Mouse (Mus musculus) spleen, adult 12 weeks (tissue): ENCODE data around the gene Lman1l.

Experiments used
- DNase-seq: peaks from one replicate; pipeline ENCODE4 v3.0.0; 2022; ENCODE audit warnings: low spot score

Lman1l gene

DNA sequence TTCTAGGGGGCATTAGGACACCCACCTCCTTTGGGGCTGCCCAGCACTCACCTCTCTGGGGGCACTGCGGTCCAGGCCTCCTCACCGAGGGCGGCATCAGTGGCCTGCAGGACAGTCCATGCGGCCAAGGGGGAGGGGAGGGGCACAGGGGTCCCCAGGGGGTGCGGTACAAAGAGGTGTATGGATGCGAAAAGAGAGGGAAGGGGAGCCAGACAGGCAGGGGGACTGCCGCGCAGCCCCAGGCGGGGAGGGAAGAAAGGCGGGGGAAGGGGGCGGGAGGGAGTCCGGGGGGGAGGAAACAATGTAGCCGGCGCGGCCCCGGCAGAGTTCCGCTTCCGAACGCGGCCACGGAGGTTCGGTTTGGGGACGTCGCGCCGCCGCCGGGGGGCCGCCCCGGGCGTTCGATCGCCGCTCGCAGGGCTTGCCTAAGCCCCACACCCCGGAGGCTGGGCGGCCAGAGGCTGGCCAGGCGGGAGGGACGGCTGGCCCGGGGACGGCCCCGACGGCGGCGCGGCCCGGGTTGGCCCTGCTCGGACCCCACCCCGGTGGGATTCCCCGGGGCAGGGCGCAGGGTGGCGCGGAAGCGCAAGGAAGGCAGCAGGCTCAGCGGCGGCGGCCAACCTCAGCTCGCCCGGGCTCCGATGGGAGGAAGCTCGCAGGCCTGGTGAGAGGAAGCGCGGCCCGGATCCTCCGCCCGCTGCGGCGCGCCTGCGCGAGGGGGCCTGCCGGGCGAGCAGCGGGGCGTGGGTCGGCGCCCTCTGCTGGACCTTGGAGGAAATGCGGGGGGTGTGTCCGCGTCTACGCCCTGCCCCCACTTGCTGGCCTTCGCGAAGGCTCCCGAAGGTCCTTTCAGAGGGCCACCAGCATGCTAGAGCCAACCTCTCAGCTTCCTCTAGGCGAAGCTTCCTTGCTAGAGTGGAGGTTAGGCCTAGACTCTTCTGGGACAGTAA lies 24.6 kb upstream of the Lman1l start:
- DNase-seq = peak; percentile 92

GRCm38 (mm10) chr9:57644442-57644943 lies 23.9 kb upstream of the Lman1l start:
- no peak for DNase-seq

DNA sequence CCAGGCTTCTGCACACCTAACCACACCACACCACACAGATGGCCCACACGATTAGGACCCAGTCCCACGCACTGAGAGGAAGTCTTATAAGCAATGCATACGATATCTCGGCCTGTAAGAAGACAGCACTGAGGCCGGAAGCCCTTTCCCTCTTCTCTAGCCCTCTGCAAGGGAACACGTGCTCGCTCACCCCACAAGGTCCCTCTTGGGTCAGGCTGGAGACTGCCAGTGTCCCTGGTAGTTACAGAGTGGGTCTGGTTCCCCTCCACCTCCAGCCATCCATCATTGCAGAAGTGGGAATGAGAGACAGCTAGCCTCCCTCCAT lies 23.2 kb upstream of the Lman1l start:
- DNase-seq = peak; percentile 48

DNA sequence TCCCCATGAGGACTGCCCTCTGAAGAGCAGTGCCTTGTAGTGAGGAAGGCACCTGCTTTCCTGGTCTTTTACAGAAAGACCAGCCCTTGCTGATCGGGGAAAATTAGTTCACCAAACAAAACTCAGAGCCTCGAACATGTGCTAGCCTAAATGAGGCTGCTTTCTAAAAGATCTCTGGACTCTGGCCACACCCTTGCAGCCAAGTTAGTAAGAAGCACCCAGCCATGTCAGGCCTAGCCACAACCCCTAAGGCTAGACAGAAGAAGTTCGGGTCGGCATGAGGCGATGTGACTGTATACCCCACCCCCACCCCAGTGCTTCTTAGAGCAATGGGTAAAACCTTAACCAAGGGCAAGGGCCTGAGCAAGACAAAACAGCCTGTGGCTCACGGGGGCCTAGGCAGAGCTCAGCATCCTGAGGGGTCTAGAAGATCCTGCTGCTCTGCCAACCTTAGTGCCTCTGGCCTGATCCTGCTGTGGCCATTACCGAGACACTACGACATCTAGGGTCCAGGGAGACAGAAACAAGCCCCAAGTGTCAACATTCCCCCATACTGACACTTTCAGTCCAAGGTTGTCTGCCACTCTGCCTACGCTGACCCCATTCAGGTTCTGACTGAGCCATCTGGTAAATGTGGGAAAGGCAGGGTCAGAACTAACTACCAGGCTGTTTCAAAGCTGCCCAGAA lies 22.7 kb upstream of the Lman1l start:
- no peak for DNase-seq

DNA sequence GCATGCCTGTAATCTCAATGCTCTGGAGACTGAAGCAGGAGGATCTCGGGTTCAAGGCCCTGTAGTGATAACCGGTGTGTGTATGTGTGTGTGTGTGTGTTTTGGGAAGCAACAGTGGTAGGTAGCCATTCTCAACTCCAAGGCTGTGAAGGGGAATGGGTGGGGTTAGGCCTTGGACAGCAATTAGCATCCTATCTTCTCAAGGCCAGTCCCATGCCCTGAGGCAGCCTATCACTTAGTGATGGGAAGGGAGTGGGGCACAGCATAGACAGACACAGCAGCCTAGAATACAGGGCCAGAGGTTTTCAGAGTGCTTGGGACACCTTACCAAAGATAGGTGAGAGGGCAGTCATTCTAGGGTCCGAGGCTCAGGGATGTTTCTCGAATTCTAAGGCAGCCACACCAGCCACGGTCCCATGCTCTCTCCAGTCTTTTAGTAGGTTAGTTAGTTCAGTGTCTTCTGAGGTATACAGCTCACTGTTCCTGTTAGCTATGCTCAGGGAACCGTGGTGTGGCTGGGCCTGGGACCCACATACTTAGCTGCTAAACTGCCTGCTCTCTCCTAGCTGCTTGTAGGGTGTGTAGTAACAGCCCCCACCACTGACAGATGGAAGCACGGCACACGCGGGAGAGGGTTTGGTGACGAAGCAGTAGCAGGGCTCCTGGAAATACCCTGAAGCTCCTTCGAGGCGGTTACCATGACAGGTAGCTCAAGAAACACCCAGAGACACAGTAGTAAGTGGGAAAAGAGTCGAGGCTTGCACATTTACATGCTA lies 21.4 kb upstream of the Lman1l start:
- DNase-seq = no peak

DNA sequence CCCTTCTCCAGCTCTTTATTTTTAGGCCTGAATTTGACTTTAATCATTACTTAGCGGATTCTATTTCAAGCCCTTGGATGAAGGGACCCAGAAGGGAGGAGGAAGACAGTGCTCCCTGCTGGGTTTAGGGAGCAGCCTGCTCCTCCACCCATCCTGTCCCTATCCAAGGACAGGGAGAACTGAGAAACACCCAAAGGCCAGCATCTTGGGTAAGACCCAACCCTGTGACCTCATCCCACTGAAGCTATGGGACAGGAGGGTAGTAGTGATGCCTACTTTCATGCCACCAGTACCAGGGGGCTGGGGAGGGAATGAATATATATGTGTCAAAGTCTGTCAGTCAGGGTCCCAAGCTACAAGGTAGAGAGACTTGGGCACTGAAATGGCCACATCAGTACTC lies 20.4 kb upstream of the Lman1l start:
- DNase-seq = no peak

DNA sequence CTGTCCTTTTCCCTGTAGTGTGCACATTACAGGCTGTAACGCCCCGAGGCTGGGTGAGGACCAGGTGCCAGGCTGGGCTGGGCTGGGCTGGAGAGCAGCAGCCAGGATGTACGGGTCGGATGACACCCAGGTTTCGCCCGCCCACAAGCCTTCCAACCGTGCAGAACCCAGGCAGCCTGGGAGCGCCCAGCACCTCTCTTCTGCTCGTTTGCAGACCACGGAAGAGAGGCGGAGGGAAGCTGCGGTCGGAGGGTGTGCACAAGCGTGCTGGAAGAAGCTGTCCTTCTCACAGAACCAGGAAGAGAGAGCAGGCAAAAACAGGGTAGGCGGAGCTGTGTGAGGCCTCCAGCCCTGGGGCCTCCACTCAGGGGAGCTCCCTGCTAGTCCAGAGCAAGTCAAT lies 19.8 kb upstream of the Lman1l start:
- DNase-seq = peak; percentile 74

DNA sequence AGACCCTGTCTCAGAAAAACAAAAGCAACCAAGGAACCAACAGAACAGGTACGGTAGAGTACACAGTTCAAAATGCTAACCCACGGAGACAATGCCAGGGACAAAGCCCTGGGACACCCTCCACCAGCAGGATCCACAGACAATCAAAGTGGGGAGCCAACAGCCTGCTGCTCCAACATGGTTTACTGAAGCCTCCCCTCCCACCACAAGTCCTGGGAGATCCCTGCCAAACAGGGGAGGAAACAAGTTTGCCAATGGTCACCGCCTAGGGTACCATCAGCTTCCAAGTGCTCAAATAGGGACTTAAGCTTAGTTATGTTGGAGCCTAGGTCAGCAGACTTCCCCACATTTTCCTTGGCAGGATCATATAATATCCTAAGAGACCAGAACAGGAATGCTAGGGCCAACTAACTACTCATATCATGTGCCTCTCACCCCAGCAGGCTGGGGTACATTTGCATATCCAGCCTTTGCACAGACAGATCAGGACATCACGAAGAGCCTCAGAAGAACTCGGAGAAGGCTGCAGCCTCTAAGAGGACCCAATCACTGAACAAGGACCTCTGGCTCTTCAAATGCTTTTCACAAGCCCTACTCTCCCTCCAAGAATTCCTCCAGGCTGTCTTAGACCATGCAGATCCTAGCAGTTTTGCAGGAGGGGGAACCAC lies 19.2 kb upstream of the Lman1l start:
- DNase-seq = no peak

DNA sequence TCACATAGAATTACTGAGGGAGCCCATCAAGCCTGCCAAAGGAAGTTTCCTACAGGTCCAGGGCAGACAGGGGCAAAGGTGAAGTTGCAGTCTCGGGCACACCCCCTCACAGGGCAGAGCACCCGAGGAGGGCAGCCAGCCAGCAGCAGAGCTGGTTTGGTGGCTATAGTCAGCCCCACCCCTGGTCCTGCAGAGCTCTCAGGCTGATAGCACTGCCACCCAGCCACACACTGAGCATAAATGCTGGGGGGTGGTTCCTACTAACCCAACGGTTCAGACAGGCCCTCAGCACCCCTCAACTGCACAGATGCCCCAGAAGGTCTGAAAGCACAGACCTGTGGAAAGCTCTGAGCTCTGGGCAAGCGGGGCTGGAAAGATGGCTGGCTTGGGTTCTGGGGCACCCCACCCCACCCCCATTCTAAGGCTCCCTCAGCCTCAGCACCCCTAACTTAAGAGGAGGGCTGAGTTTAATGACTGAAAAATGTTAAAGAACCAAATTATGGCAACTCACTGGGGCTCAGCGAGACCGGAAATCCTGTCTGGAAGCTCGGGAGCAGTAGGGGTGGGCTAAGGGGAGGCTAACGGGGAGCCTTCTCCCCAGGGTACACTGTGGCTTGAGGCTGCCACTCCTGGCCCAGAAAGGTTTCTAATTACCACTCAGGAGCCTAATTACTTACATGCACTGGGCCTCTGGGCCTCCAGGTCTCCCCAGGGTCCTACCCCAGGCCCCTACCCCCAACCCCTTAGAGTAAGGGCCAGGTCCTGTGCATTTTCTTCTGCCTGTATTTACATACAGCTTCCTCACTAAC lies 18.3 kb upstream of the Lman1l start:
- peak; percentile 70 for DNase-seq

DNA sequence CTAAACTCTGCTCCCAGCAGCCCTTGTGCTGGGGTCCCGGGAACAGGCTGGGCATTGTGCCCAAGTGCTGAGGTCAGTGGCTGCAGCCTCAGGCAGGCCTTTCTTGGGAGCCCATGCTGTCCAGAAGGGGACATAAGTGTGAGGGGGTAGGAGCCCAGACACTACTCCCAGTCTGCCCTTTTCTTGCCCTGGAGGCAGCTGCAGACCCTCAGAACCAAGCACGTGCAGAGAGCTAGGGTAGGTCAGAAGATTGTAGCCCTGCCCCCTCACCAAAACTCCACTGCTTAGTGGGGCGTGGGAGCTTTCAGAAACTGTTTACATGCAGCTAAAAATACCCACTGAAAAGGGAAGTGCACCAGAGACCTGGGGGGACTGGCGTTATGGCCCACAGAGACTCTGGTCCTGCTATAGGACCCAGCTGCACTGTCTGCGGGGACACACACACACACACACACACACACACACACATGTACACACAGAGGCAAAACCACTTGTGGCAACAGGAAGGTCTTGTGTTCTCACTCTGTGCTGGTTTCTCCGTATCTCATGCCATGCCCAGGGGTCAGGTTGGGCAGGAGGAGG lies 17.3 kb upstream of the Lman1l start:
- no peak for DNase-seq

DNA sequence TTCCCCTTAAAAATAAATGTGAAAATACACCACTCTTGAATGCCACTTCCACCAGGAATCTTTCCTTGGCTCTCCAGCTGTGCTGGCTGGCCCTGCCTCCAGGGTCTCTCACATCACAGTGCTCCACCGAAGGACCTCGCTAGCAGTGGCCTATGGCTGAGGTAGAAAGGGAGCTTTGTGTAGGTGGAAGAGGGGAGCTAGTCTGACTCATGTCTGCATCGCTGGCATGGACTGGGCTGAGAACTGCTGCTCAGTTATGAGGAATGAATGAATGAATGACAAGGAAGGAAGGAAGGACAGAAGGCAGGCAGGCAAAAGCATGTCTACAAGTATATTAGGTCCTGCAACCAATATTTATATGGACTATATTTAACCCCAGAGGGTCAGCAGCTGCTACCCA lies 16.7 kb upstream of the Lman1l start:
- DNase-seq = no peak

DNA sequence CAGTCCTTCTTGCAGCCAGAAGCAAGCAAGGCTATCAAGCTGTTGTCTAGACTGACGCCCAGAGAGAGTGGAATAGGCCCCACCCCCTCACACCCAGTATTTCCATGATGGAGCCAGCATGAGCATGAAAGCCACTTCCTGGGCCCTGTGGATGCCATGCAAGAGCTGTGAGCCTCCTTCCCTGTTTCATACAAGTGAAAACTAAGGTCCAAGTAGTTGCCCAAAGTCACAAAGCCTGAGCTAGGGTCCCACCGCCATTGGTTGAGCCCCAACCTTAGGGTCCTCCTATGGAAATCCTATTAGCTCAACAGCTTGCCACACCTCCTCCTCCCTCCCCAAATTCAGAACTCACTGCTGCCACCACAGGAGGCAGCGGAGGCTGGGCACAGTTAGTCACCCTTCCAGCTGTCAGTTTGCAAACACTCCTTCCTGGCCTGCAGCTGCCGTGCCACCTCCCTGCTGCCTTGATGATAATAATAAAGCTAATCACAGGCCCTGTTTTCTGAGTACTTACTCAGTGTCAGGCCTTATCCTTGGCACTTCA lies 13.0 kb upstream of the Lman1l start:
- no peak for DNase-seq

DNA sequence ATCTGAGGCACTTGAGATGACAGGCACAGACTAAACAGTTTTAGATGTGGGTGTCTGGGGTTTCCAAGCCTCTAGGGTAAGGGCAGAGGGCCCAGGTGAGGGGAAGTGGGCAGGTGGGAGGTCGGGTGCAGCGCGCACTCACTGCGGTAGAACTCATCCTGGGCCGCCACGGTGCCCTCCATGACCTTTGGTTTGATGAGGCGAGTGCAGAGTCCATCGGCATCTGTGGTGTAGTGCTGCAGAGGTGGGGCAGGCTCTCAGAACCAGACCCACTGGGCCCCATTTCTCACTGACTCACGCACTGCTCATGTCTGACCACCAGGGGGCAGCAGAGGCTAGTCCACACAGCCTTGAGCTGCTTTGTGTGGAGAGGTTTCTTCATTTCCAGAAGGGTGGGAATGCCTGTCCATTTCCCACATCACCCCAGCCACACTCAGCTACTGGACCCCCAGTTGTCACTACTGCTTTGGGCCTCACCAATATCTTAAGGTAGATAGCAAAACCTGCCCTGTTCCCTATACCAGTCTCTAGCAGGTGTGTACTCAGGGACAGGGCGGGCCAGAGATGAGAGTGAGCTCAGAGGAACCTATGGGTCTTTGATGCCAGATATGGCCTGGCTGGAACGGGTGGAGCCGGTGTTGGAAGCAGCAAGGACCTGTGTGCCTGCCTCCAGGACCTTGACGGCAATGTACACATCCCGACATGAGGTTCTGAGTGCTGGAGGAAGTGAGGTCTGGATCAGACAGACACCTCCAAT lies 8.7 kb upstream of the Lman1l start:
- DNase-seq = peak; percentile 77

- no peak for DNase-seq
These were observed 8.1 kb upstream of the Lman1l start for GRCm38 (mm10) chr9:57628717-57629116.

DNA sequence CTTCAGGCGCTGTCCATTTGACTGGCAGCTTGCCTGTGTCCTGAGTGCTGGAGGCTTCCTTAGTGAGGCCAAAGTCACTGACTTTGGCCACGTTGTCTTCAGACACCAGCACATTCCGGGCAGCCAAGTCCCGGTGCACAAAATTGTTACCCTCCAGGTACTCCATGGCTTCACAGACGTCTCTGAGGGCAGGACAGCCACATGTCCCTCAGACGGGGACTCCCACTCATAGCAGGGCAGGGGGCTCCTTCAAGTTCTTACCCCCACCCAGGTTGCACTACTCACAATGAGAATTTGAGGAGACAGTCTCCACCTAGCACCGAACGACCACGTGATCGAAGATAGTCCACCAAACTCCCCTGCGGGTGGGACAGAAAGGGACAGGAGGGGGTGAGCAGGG lies 7.3 kb upstream of the Lman1l start:
- DNase-seq = no peak

DNA sequence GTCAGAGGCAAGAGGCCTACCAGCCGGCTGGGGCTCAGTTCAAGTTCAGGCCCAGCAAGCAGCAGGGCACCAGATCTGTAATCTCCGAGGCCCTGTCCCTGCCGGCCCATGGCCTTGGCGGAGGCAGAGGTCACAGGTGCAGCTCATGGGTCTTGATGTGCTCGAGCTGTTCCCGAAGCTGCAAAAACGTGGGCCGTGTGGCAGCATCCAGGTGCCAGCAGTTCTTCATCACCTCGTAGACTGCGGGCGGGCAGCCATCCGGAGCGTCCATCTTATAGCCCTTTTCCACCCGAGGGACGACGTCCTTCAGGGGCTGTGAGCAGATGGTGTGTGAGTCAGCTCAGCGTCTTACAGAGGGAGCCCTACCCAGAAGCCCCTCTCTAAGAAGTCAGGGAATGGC lies 6.6 kb upstream of the Lman1l start:
- no peak for DNase-seq

GRCm38 (mm10) chr9:57625674-57626500 lies 5.3 kb upstream of the Lman1l start:
- no peak for DNase-seq

DNA sequence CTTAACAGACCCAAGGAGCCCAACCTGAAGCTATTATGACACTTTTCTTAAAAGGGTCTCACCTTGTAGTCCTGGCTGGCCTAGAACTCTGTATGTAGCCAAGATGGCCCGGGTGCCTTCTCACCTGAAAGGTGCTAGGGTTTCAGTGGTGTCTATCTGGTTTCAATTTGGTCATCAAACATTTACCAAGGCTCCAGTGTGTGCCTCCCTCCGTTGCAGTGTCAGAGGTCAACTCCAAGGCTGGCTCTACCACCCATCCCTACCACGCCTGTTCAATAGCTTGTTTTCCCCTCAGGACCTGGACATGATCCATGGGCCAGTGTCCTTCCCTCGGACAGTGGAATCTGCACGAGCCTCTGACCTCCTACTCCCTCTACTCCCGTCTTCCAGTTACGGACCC lies 3.7 kb upstream of the Lman1l start:
- no peak for DNase-seq

GRCm38 (mm10) chr9:57618854-57619253 lies 1.7 kb downstream of the Lman1l start:
- DNase-seq = no peak
